Mouse (Mus musculus) R1 (cell line): ENCODE data around the gene Tmem131.

Source experiments
- DNase-seq: peaks from one replicate; pipeline ENCODE4 v3.0.0-alpha.2; 2018; ENCODE audit warnings: low read depth, low spot score

Gene Tmem131

GRCm38 (mm10) chr1:36887172-36887571, 56.3 kb downstream of the Tmem131 start:
- DNase-seq, result no peak

GRCm38 (mm10) chr1:36886489-36886888, 57.0 kb downstream of the Tmem131 start:
- no peak for DNase-seq

GRCm38 (mm10) chr1:36884536-36884935, 58.9 kb downstream of the Tmem131 start:
- DNase-seq, result no peak

- DNase-seq, result peak; percentile 89
Observed at GRCm38 (mm10) chr1:36883805-36884204, 59.7 kb downstream of the Tmem131 start.

- no peak for DNase-seq
Observed at GRCm38 (mm10) chr1:36879154-36879553, 64.3 kb downstream of the Tmem131 start.

- DNase-seq, result no peak
Observed at GRCm38 (mm10) chr1:36877126-36877525, 66.3 kb downstream of the Tmem131 start.

- DNase-seq, result no peak
Observed at GRCm38 (mm10) chr1:36874874-36875561, 68.4 kb downstream of the Tmem131 start.

GRCm38 (mm10) chr1:36871238-36871637, 72.2 kb downstream of the Tmem131 start:
- no peak for DNase-seq

- no peak for DNase-seq
Observed at GRCm38 (mm10) chr1:36870518-36870917, 72.9 kb downstream of the Tmem131 start.

- DNase-seq, result no peak
Observed at GRCm38 (mm10) chr1:36864757-36865156, 78.7 kb downstream of the Tmem131 start.

GRCm38 (mm10) chr1:36861775-36862174, 81.7 kb downstream of the Tmem131 start:
- DNase-seq, result no peak

- no peak for DNase-seq
Observed at GRCm38 (mm10) chr1:36860876-36861275, 82.6 kb downstream of the Tmem131 start.

- DNase-seq, result no peak
Observed at GRCm38 (mm10) chr1:36860431-36860849, 83.0 kb downstream of the Tmem131 start.

- DNase-seq, result peak; percentile 68
Observed at GRCm38 (mm10) chr1:36857081-36857480, 86.4 kb downstream of the Tmem131 start.

- peak; percentile 74 for DNase-seq
Observed at GRCm38 (mm10) chr1:36854198-36854765, 89.2 kb downstream of the Tmem131 start.

GRCm38 (mm10) chr1:36852085-36852484, 91.4 kb downstream of the Tmem131 start:
- DNase-seq, result no peak

GRCm38 (mm10) chr1:36851392-36851791, 92.1 kb downstream of the Tmem131 start:
- DNase-seq, result no peak

GRCm38 (mm10) chr1:36848036-36848435, 95.4 kb downstream of the Tmem131 start:
- DNase-seq, result peak; percentile 75

- no peak for DNase-seq
Observed at GRCm38 (mm10) chr1:36847276-36847675, 96.2 kb downstream of the Tmem131 start.

- peak; percentile 94 for DNase-seq
Observed at GRCm38 (mm10) chr1:36845031-36845430, 98.4 kb downstream of the Tmem131 start.

- DNase-seq, result no peak
Observed at GRCm38 (mm10) chr1:36841806-36842205, 101.7 kb downstream of the Tmem131 start.

GRCm38 (mm10) chr1:36840959-36841358, 102.5 kb downstream of the Tmem131 start:
- DNase-seq, result no peak

GRCm38 (mm10) chr1:36839858-36840257, 103.6 kb downstream of the Tmem131 start:
- DNase-seq, result no peak
